Mouse (Mus musculus): ENCODE data around the gene Gm5724.

Gm5724 gene

DNA sequence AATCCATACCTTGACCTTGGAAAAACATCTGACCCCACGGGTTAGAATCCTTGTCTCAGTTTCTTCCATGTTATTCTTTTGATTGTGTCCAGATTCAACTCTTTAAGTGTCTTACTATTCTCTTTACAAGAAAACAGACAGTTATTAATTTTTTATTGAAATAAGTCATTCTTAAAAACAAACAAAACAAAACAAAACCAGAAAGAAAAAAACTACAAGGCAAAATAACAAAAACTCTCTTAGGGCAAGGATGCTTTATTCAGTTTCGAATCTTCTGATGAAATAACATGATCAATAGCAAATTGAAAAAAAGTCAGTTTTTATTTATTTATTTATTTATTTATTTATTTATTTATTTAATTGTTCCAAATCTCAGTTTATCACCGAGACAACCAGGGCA is at the start of gene Gm5724:
TSS of gene Gm5724 (minus strand) at position 101 of the 400 bp plus-strand sequence.
- no peak for DNase-seq (ENCODE audit: low spot score)

- DNase-seq (ENCODE audit: low spot score): no peak
Measured at GRCm38 (mm10) chr6:141797837-141798236, 24.2 kb upstream of the Gm5724 start.

GRCm38 (mm10) chr6:141774476-141774875 is 866 bp upstream of the Gm5724 start:
- DNase-seq (ENCODE audit: low spot score): no peak

- no peak for DNase-seq (ENCODE audit: low spot score)
Measured at GRCm38 (mm10) chr6:141691246-141691645, 82.4 kb downstream of the Gm5724 start.

DNA sequence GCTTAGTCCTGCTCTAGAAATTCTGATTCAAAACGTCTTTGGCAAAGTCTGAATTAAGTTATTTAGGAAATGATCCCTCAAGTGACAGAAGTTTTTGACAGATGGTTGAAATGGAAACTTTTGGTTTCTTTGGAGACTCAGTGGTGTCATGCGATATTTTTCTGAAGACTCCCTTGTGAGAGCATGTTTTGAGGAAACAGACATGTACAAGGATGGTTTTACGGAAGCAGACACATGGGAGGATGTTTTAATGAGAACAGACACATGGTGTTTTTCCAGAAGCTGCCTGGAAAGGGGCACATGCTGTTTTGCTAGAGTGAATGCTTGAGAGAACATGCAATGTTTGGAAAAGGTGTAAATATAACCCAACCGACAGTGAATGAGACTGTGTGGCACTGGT is 86.6 kb downstream of the Gm5724 start:
- peak; percentile 3 for DNase-seq (ENCODE audit: low spot score)

All from layer of hippocampus, adult 9-10 months (tissue).